In genomic region chr6:135899225-135899624, GRCm38 (mm10) we compare ENCODE assay signal across 18 mouse cellular contexts.
DNase-seq lines count a peak whose midpoint lies in the region; ATAC-seq and TF ChIP-seq lines count a peak whose summit lies in the region.
"Had no signal": no experiment of that assay in that cellular context is flagged by ENCODE, and none has a peak within 500 bp of the region (broad histone marks: within the 10 kb centered on the region; RNA-seq: fewer than 3 reads in every experiment).

No protein-coding gene starts in this region.

- ATAC-seq in granulocyte monocyte progenitor cell, adult 5-6 weeks (replicated peaks; ENCODE audit: poor library complexity, severe bottlenecking): peak; percentile 52
- no peak for ATAC-seq in hindbrain, postnatal 0 days
- ATAC-seq: forebrain, embryonic 13.5 days; inflammation-experienced regulatory T-cells, adult 6 months had no signal

- no peak overlapping the region for H3K27ac ChIP-seq in hindbrain, postnatal 0 days
- H3K27ac ChIP-seq: embryonic facial prominence, embryonic 15.5 days; forebrain, embryonic 13.5 days; kidney, embryonic 15.5 days; lung, embryonic 15.5 days; neural tube, embryonic 12.5 days had no signal

- intact Hi-C loops in left cerebral cortex, postnatal 4 days (cut with DNase I): no loop called here
- intact Hi-C loops in left cerebral cortex, postnatal 36 days (cut with DNase I): loop anchor here (2.0 to 10.0 kb wide), 3 partner anchors 36 to 374 kb away; no protein-coding TSS in a partner anchor

- no peaks in the 10 kb centered on the region for H3K4me1 ChIP-seq in hindbrain, postnatal 0 days (ENCODE audit: insufficient read depth, low read length)
- H3K4me1 ChIP-seq: embryonic facial prominence, embryonic 15.5 days; forebrain, embryonic 13.5 days; kidney, embryonic 15.5 days; neural tube, embryonic 12.5 days had no signal

- no peaks in the 10 kb centered on the region for H3K9me3 ChIP-seq in hindbrain, postnatal 0 days (ENCODE audit: low read length)
- H3K9me3 ChIP-seq: embryonic facial prominence, embryonic 15.5 days; forebrain, embryonic 13.5 days; kidney, embryonic 15.5 days; lung, embryonic 15.5 days; neural tube, embryonic 12.5 days had no signal

- no peak overlapping the region for H3K9ac ChIP-seq in hindbrain, postnatal 0 days (replicated peaks; ENCODE audit: low read length)
- H3K9ac ChIP-seq: embryonic facial prominence, embryonic 15.5 days; forebrain, embryonic 13.5 days; kidney, embryonic 15.5 days; lung, embryonic 15.5 days; neural tube, embryonic 12.5 days had no signal

- H3K27me3 ChIP-seq in hindbrain, postnatal 0 days (ENCODE audit: insufficient read depth, low read length): no peaks in the 10 kb centered on the region
- H3K27me3 ChIP-seq: embryonic facial prominence, embryonic 15.5 days; forebrain, embryonic 13.5 days; kidney, embryonic 15.5 days; lung, embryonic 15.5 days; neural tube, embryonic 12.5 days had no signal

- peak; percentile 50 for DNase-seq in left cerebral cortex, adult 11 months (ENCODE audit: low spot score)
- no peak for DNase-seq in left cerebral cortex, postnatal 4 days
- DNase-seq in left cerebral cortex, postnatal 36 days (ENCODE audit: low spot score in 2 of 2): peak; percentile 76
- DNase-seq in thymus, adult 18-20 months: no peak
- DNase-seq in neural tube, embryonic 10.5 days (ENCODE audit: extremely low spot score, low spot score): no peak
- no peak for DNase-seq in hindbrain, postnatal 0 days (ENCODE audit: low spot score)
- DNase-seq: cerebellum, adult 11-12 months; gastrocnemius, postnatal 14 days; heart, postnatal 4 days; liver had no signal

- WGBS in hindbrain, postnatal 0 days: 77% methylated on average over 10 of the region's 10 CpGs

- no peaks in the 10 kb centered on the region for H3K36me3 ChIP-seq in hindbrain, postnatal 0 days (ENCODE audit: insufficient read depth, low read length)
- H3K36me3 ChIP-seq: embryonic facial prominence, embryonic 15.5 days; kidney, embryonic 15.5 days; lung, embryonic 15.5 days; neural tube, embryonic 12.5 days had no signal

- no peak overlapping the region for H3K4me3 ChIP-seq in hindbrain, postnatal 0 days (ENCODE audit: low read length)
- H3K4me3 ChIP-seq: embryonic facial prominence, embryonic 15.5 days; forebrain, embryonic 13.5 days; kidney, embryonic 15.5 days; lung, embryonic 15.5 days; neural tube, embryonic 12.5 days had no signal

- no peak overlapping the region for H3K4me2 ChIP-seq in hindbrain, postnatal 0 days (ENCODE audit: low read depth, low read length)
- H3K4me2 ChIP-seq: embryonic facial prominence, embryonic 15.5 days; forebrain, embryonic 13.5 days; heart, embryonic 11.5 days; kidney, embryonic 15.5 days; lung, embryonic 15.5 days; neural tube, embryonic 12.5 days had no signal

- no peak for TF ChIP-seq CTCF in hindbrain, postnatal 0 days (IDR thresholded peaks at IDR 0.05; ENCODE audit: low read depth)

Comparison
In these comparisons a context has a peak if more than half of its experiments do, and no peak if none do; other contexts are left out.
1. DNase-seq: peak in left cerebral cortex, adult 11 months (single experiment) and left cerebral cortex, postnatal 36 days (2 of 2); none in left cerebral cortex, postnatal 4 days (single experiment), thymus, adult 18-20 months (0 of 2), neural tube, embryonic 10.5 days (single experiment) and hindbrain, postnatal 0 days (single experiment).